Comparison of ENCODE assay signal across 24 mouse cellular contexts in the genomic region with DNA sequence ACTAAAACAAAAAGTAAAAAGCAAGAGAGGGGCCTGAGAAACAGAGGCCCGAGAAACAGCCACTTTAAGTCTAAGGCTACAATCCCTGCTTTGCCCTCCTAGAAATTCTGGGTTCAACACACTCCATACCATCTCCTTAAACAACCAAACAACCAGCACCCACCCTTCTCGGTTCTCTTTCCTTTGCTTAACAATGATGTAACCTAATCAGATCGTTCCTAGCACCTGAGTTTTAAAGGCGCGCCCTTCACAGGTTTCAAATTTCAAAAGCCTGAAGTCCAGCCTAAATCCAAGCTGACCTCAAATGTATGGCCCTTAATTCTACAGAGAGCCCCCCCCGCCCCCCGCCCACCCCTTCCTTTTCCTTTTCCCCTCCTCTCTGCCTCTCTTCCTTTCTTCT.
DNase-seq lines count a peak whose midpoint lies in the region; ATAC-seq and TF ChIP-seq lines count a peak whose summit lies in the region.
"Had no signal": no experiment of that assay in that cellular context is flagged by ENCODE, and none has a peak within 500 bp of the region (broad histone marks: within the 10 kb centered on the region; RNA-seq: fewer than 3 reads in every experiment).

No protein-coding gene starts in this region.

- no peak overlapping the region for H3K4me3 ChIP-seq in embryonic facial prominence, embryonic 12.5 days
- H3K4me3 ChIP-seq in embryonic facial prominence, embryonic 10.5 days = no peak overlapping the region
- H3K4me3 ChIP-seq in liver, postnatal 0 days (ENCODE audit: low read depth, low read length) = no peak overlapping the region
- no peak overlapping the region for H3K4me3 ChIP-seq in liver, embryonic 11.5 days (ENCODE audit: low read depth, low read length)
- H3K4me3 ChIP-seq in ES-Bruce4 (ENCODE audit: low read depth, low read length) = no peak overlapping the region
- H3K4me3 ChIP-seq in stomach, embryonic 15.5 days (replicated peaks) = no peak overlapping the region
- H3K4me3 ChIP-seq: heart, embryonic 15.5 days; megakaryocyte, embryonic 14.5 days; midbrain, embryonic 15.5 days had no signal

- no peak for TF ChIP-seq EP300 in liver, postnatal 0 days (IDR thresholded peaks at IDR 0.05; ENCODE audit: low read depth)
- TF ChIP-seq EP300 in ES-Bruce4 (IDR thresholded peaks at IDR 0.05; ENCODE audit: insufficient read depth, low read depth, low read length) = no peak

- TF ChIP-seq CTCF in liver, postnatal 0 days (IDR thresholded peaks at IDR 0.05; ENCODE audit: low read depth) = no peak
- TF ChIP-seq CTCF in ES-Bruce4 (IDR thresholded peaks at IDR 0.05; ENCODE audit: low read depth, low read length) = no peak

- H3K9me3 ChIP-seq in embryonic facial prominence, embryonic 12.5 days = no peaks in the 10 kb centered on the region
- H3K9me3 ChIP-seq in embryonic facial prominence, embryonic 10.5 days = no peaks in the 10 kb centered on the region
- H3K9me3 ChIP-seq in liver, postnatal 0 days (ENCODE audit: low read length) = no peaks in the 10 kb centered on the region
- H3K9me3 ChIP-seq in liver, embryonic 11.5 days (ENCODE audit: control insufficient read depth, low read length) = no peaks in the 10 kb centered on the region
- H3K9me3 ChIP-seq in ES-Bruce4 (replicated peaks; ENCODE audit: control insufficient read depth, insufficient read depth, low read length, poor library complexity, severe bottlenecking) = no peaks in the 10 kb centered on the region
- H3K9me3 ChIP-seq in stomach, embryonic 15.5 days = no peaks in the 10 kb centered on the region
- H3K9me3 ChIP-seq: heart, embryonic 15.5 days; megakaryocyte, embryonic 14.5 days; midbrain, embryonic 15.5 days had no signal

- no peak overlapping the region for H3K4me2 ChIP-seq in embryonic facial prominence, embryonic 12.5 days (replicated peaks)
- H3K4me2 ChIP-seq in liver, postnatal 0 days (ENCODE audit: low read depth, low read length) = peak overlapping the region; percentile 18; the same call in 1 of the 2 replicates
- H3K4me2 ChIP-seq in liver, embryonic 11.5 days = no peak overlapping the region
- no peak overlapping the region for H3K4me2 ChIP-seq in stomach, embryonic 15.5 days
- H3K4me2 ChIP-seq: heart, embryonic 15.5 days; midbrain, embryonic 15.5 days had no signal

- no peaks in the 10 kb centered on the region for H3K36me3 ChIP-seq in embryonic facial prominence, embryonic 12.5 days
- no peaks in the 10 kb centered on the region for H3K36me3 ChIP-seq in embryonic facial prominence, embryonic 10.5 days (replicated peaks)
- H3K36me3 ChIP-seq in liver, postnatal 0 days (replicated peaks; ENCODE audit: insufficient read depth, low read length) = no peaks in the 10 kb centered on the region
- no peaks in the 10 kb centered on the region for H3K36me3 ChIP-seq in liver, embryonic 11.5 days (ENCODE audit: control insufficient read depth, insufficient read depth, low read length)
- H3K36me3 ChIP-seq in ES-Bruce4 (ENCODE audit: control insufficient read depth, insufficient read depth, low read length, poor library complexity, severe bottlenecking) = no peaks in the 10 kb centered on the region
- H3K36me3 ChIP-seq in stomach, embryonic 15.5 days = no peaks in the 10 kb centered on the region
- H3K36me3 ChIP-seq: heart, embryonic 15.5 days; midbrain, embryonic 15.5 days had no signal

- peaks cover 22% of the 10 kb centered on the region for H3K4me1 ChIP-seq in embryonic facial prominence, embryonic 12.5 days
- peaks cover 32% of the 10 kb centered on the region for H3K4me1 ChIP-seq in embryonic facial prominence, embryonic 10.5 days
- H3K4me1 ChIP-seq in liver, postnatal 0 days (ENCODE audit: insufficient read depth) = no peaks in the 10 kb centered on the region
- 0 out of 2 replicates have a peak, but pooled peaks cover 3% of the 10 kb centered on the region for H3K4me1 ChIP-seq in liver, embryonic 11.5 days (replicated peaks; ENCODE audit: control insufficient read depth, insufficient read depth, low read length)
- peaks cover 7% of the 10 kb centered on the region for H3K4me1 ChIP-seq in ES-Bruce4 (ENCODE audit: control insufficient read depth, insufficient read depth, low read length)
- peaks cover 3% of the 10 kb centered on the region; the same call in 1 of the 2 replicates for H3K4me1 ChIP-seq in stomach, embryonic 15.5 days
- H3K4me1 ChIP-seq: heart, embryonic 15.5 days; megakaryocyte, embryonic 14.5 days had no signal

- DNase-seq in embryonic facial prominence, embryonic 10.5 days (ENCODE audit: low spot score) = no peak
- no peak for DNase-seq in liver, postnatal 0 days
- no peak for DNase-seq in liver, embryonic 11.5 days (ENCODE audit: low spot score)
- no peak for DNase-seq in left cerebral cortex, postnatal 36 days (ENCODE audit: low spot score in 2 of 2)
- DNase-seq: adrenal gland, postnatal 36 days; cerebellum, adult 11-12 months; cerebellum, postnatal 25 days; gastrocnemius, postnatal 36 days; heart, postnatal 4 days; kidney, adult 2 months; left cerebral cortex, postnatal 4 days; liver; lung, adult 2 months; right cerebral cortex, postnatal 25 days; thymus, postnatal 14 days had no signal

- peak overlapping the region; percentile 23; the same call in 1 of the 2 replicates for H3K27ac ChIP-seq in embryonic facial prominence, embryonic 12.5 days
- H3K27ac ChIP-seq in embryonic facial prominence, embryonic 10.5 days (replicated peaks) = no peak overlapping the region
- H3K27ac ChIP-seq in liver, postnatal 0 days (ENCODE audit: low read depth) = no peak overlapping the region
- no peak overlapping the region for H3K27ac ChIP-seq in liver, embryonic 11.5 days (ENCODE audit: low read depth, low read length)
- H3K27ac ChIP-seq in ES-Bruce4 (ENCODE audit: insufficient read depth, low read length) = peak overlapping the region; percentile 55
- H3K27ac ChIP-seq in stomach, embryonic 15.5 days = peak overlapping the region; percentile 76; the same call in 1 of the 2 replicates
- H3K27ac ChIP-seq: heart, embryonic 15.5 days; midbrain, embryonic 15.5 days had no signal

- no peak for ATAC-seq in embryonic facial prominence, embryonic 12.5 days (ENCODE audit: insufficient number of reproducible peaks, insufficient read depth, low FRiP score, low TSS enrichment)
- no peak for ATAC-seq in liver, postnatal 0 days
- ATAC-seq in liver, embryonic 11.5 days (replicated peaks; ENCODE audit: low FRiP score) = no peak
- ATAC-seq in stomach, embryonic 15.5 days (ENCODE audit: insufficient read depth, low FRiP score, low read depth) = no peak
- ATAC-seq: CD4-positive, CD25-positive, alpha-beta regulatory T cell, adult 4 months; forebrain, embryonic 14.5 days; hindbrain, embryonic 16.5 days; midbrain, embryonic 15.5 days had no signal

- no peak overlapping the region for H3K9ac ChIP-seq in embryonic facial prominence, embryonic 12.5 days
- no peak overlapping the region for H3K9ac ChIP-seq in liver, postnatal 0 days (replicated peaks)
- H3K9ac ChIP-seq in liver, embryonic 11.5 days (ENCODE audit: low read depth, low read length) = no peak overlapping the region
- H3K9ac ChIP-seq in ES-Bruce4 (ENCODE audit: low read depth, poor library complexity, severe bottlenecking) = peak overlapping the region; percentile 61
- H3K9ac ChIP-seq in stomach, embryonic 15.5 days = no peak overlapping the region
- H3K9ac ChIP-seq: heart, embryonic 15.5 days; midbrain, embryonic 15.5 days had no signal

- H3K27me3 ChIP-seq in embryonic facial prominence, embryonic 12.5 days = no peaks in the 10 kb centered on the region
- no peaks in the 10 kb centered on the region for H3K27me3 ChIP-seq in embryonic facial prominence, embryonic 10.5 days (replicated peaks; ENCODE audit: low read depth, poor library complexity, severe bottlenecking)
- no peaks in the 10 kb centered on the region for H3K27me3 ChIP-seq in liver, postnatal 0 days (ENCODE audit: insufficient read depth, low read length)
- no peaks in the 10 kb centered on the region for H3K27me3 ChIP-seq in liver, embryonic 11.5 days (replicated peaks; ENCODE audit: control insufficient read depth, insufficient read depth, low read length)
- no peaks in the 10 kb centered on the region for H3K27me3 ChIP-seq in ES-Bruce4 (ENCODE audit: control insufficient read depth, insufficient read depth, low read length, poor library complexity, severe bottlenecking)
- no peaks in the 10 kb centered on the region for H3K27me3 ChIP-seq in stomach, embryonic 15.5 days (replicated peaks)
- H3K27me3 ChIP-seq: heart, embryonic 15.5 days; midbrain, embryonic 15.5 days had no signal

- 22% methylated on average over 7 of the region's 7 CpGs for WGBS in embryonic facial prominence, embryonic 12.5 days
- WGBS in embryonic facial prominence, embryonic 10.5 days = 26% methylated on average over 7 of the region's 7 CpGs
- 45% methylated on average over 7 of the region's 7 CpGs for WGBS in liver, postnatal 0 days (ENCODE audit: insufficient replicate concordance)
- WGBS in liver, embryonic 11.5 days = 43% methylated on average over 7 of the region's 7 CpGs
- WGBS in stomach, embryonic 15.5 days = 22% methylated on average over 7 of the region's 7 CpGs

- no peak for TF ChIP-seq POLR2A in ES-Bruce4 (IDR thresholded peaks at IDR 0.05; ENCODE audit: insufficient read depth, low read length)

- intact Hi-C loops in left cerebral cortex, postnatal 36 days (cut with DNase I) = no loop called here

Comparison
In these comparisons a context has a peak if more than half of its experiments do, and no peak if none do; other contexts are left out.
1. H3K27ac ChIP-seq: peak in embryonic facial prominence, embryonic 12.5 days (single experiment), ES-Bruce4 (single experiment) and stomach, embryonic 15.5 days (single experiment); none in embryonic facial prominence, embryonic 10.5 days (single experiment), liver, postnatal 0 days (single experiment) and liver, embryonic 11.5 days (single experiment).